Mouse (Mus musculus) liver, embryonic 13.5 days (tissue): ENCODE results near the gene Tmem230. TPM values are rescaled to one million over a fixed set of nuclear protein-coding genes. Genes with fewer than 3 reads are reported as not detected.

Experiments used
- ATAC-seq: fragments of 200-750 bp; cut with Nextera tagmentation; 2 replicates; pipeline ENCODE4 v1.8.0; 2017; ENCODE audit warnings: low read depth, mild to moderate bottlenecking, moderate number of reproducible peaks, moderate library complexity
- DNase-seq: peaks from one replicate; pipeline ENCODE4 v3.0.0; 2022
- H3K27ac ChIP-seq: fragments of 300-500 bp; sonication (generic); 2 replicates; pipeline ENCODE4 v1.5.1; 2015; ENCODE audit warnings: moderate library complexity, mild to moderate bottlenecking, inconsistent platforms
- H3K27me3 ChIP-seq: fragments of 300-500 bp; sonication (generic); 2 replicates; pipeline ENCODE4 v1.6.1; 2015; ENCODE audit warnings: mild to moderate bottlenecking, inconsistent platforms
- H3K36me3 ChIP-seq: fragments of 300-500 bp; sonication (generic); 2 replicates; pipeline ENCODE4 v1.6.1; 2015; ENCODE audit warnings: mild to moderate bottlenecking, inconsistent platforms
- H3K4me1 ChIP-seq: fragments of 300-500 bp; sonication (generic); replicated peaks from 2 replicates; pipeline ENCODE4 v1.6.1; 2015; ENCODE audit warnings: inconsistent platforms
- H3K4me2 ChIP-seq: fragments of 300-500 bp; sonication (generic); 2 replicates; pipeline ENCODE4 v1.6.1; 2015; ENCODE audit warnings: inconsistent platforms, mild to moderate bottlenecking, moderate library complexity
- H3K4me3 ChIP-seq: fragments of 300-500 bp; sonication (generic); replicated peaks from 2 replicates; pipeline ENCODE4 v1.5.1; 2015; ENCODE audit warnings: mild to moderate bottlenecking, inconsistent platforms
- H3K9ac ChIP-seq: fragments of 300-500 bp; sonication (generic); 2 replicates; pipeline ENCODE4 v1.6.1; 2015; ENCODE audit warnings: mild to moderate bottlenecking, inconsistent platforms
- H3K9me3 ChIP-seq: fragments of 300-500 bp; sonication (generic); replicated peaks from 2 replicates; pipeline ENCODE4 v1.6.1; 2016; ENCODE audit warnings: inconsistent platforms
- WGBS: fragments of 180-500 bp; shearing (Covaris S2); methylation state at CpG from one replicate; pipeline ENCODE4 v1.1.7; 2015; ENCODE audit not compliant: insufficient replicate concordance; 5-methylcytosine and 5-hydroxymethylcytosine counted together
- polyA plus RNA-seq: library from polyadenylated mRNA; unstranded; fragments of >200 nt; fragmentation: Nextera tagmentation; extraction: Ambion mirVana; gene quantifications from 2 replicates; pipeline ENCODE4 v1.2.1, GENCODE M21; 2015

The Tmem230 gene
- polyA plus RNA-seq, 1 experiment from 2014 or later, result 17.5 TPM

DNA sequence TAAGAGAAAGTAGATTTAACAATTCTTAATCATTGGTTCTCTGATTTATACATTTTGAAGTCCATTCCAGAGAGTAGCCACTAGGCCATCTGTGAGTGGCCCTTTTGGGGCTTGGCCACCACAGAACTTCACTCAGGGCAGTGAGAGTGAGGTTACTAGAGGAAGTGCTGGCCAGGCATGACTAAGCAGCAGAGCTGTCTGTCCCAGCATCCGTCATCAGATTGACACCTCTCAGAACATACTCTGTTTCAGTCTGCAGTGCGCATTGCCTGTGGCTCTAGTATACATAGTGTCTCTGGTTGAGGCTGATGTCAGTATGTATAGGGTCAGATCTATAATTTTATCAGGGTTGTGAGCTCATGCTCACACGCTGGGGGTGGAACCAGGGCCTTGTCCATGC, 21.6 kb upstream of the Tmem230 start:
- no peaks in the 10 kb centered on the region for H3K36me3 ChIP-seq
- no peak overlapping the region for H3K4me3 ChIP-seq
- H3K9me3 ChIP-seq, result no peaks in the 10 kb centered on the region
- WGBS, result 51% methylated on average over 3 of the region's 3 CpGs
- H3K4me1 ChIP-seq, result peaks cover 49% of the 10 kb centered on the region
- H3K4me2 ChIP-seq, result no peak overlapping the region
- H3K27me3 ChIP-seq, result no peaks in the 10 kb centered on the region
- ATAC-seq (peak; percentile 75), DNase-seq (peak; percentile 58)
- no peak overlapping the region for H3K9ac ChIP-seq
- no peak overlapping the region for H3K27ac ChIP-seq

DNA sequence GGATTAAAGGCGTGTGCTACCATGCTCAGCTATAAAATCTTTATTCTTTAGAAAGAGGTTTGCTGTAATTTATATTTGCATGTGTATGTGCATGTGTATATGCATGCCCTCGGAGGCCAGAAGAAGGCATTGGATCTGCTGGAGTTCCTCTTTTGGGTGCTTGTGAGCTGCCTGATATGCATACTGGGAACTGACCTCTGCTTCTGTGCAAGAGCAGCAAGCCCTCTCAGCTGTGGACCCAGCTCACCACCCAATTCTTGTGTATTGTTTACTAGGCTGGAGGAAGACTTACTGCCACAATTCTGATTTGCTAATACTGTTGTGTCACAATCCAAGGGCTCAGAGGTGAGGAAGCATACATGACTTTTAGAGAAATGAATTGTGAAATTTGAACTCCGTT, 18.5 kb upstream of the Tmem230 start:
- 56% methylated on average over 3 of the region's 3 CpGs for WGBS
- no peak for ATAC-seq
- Histone ChIP-seq H3K4me1 (peaks cover 60% of the 10 kb centered on the region), H3K4me3 (no peak overlapping the region), H3K9ac (no peak overlapping the region), H3K27ac (no peak overlapping the region), H3K4me2 (no peak overlapping the region), H3K9me3 (no peaks in the 10 kb centered on the region), H3K36me3 (no peaks in the 10 kb centered on the region), H3K27me3 (no peaks in the 10 kb centered on the region)
- DNase-seq, result no peak

DNA sequence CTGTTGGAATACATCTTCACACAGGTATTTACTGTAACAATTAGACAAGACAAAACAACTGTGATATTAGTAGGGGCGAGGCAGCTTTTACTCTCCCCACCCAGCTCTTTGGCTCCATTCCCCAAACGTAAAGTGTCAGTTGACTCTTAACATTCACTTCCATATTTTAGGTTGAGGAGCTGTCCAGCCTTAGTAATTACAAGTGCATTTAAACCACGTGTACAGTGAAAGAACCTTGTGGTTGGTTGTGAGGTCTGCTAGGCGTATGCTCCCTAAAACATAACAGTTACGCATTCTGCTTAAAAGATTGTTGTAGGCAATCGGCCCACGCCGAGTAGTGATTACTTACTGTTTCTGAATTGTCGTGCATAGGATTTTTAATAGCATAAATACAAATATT, 17.6 kb upstream of the Tmem230 start:
- no peaks in the 10 kb centered on the region for H3K27me3 ChIP-seq
- peak overlapping the region; percentile 93; the same call in 1 of the 2 replicates for H3K4me2 ChIP-seq
- H3K36me3 ChIP-seq, result no peaks in the 10 kb centered on the region
- 61% methylated on average over 9 of the region's 9 CpGs for WGBS
- DNase-seq (no peak), ATAC-seq (no peak)
- peaks cover 52% of the 10 kb centered on the region for H3K4me1 ChIP-seq
- H3K27ac ChIP-seq, result peak overlapping the region; percentile 8; the same call in 1 of the 2 replicates
- H3K9ac ChIP-seq, result no peak overlapping the region
- H3K9me3 ChIP-seq, result no peaks in the 10 kb centered on the region
- no peak overlapping the region for H3K4me3 ChIP-seq

DNA sequence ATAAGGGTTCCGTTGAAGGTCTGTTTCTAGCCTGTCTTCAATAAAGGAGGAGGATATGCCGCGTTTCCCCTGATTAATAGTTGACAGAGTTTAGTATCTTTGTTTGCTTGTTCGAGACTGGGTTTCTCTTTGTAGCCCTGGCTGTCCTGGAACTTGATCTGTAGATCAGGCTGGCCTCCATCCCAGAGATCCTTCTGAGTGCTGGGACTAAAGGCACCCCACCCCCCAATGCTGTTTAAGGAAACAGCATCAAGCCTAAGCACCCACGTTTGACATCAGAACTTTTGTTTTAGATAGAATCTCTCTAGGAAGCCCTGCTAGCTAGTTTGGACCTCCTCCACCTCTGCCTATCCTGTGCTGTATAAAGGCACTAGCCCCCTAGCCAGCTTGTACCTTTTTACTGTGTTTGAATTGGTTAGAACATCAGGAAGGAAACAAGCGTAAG, 16.7 kb upstream of the Tmem230 start:
- DNase-seq (no peak), ATAC-seq (no peak)
- H3K9me3 ChIP-seq, result no peaks in the 10 kb centered on the region
- no peaks in the 10 kb centered on the region for H3K36me3 ChIP-seq
- peak overlapping the region; percentile 85 for H3K27ac ChIP-seq
- peak overlapping the region; percentile 94 for H3K9ac ChIP-seq
- peaks cover 42% of the 10 kb centered on the region for H3K4me1 ChIP-seq
- 14% methylated on average over 6 of the region's 6 CpGs for WGBS
- peak overlapping the region; percentile 82 for H3K4me3 ChIP-seq
- peak overlapping the region; percentile 93 for H3K4me2 ChIP-seq
- H3K27me3 ChIP-seq, result no peaks in the 10 kb centered on the region

DNA sequence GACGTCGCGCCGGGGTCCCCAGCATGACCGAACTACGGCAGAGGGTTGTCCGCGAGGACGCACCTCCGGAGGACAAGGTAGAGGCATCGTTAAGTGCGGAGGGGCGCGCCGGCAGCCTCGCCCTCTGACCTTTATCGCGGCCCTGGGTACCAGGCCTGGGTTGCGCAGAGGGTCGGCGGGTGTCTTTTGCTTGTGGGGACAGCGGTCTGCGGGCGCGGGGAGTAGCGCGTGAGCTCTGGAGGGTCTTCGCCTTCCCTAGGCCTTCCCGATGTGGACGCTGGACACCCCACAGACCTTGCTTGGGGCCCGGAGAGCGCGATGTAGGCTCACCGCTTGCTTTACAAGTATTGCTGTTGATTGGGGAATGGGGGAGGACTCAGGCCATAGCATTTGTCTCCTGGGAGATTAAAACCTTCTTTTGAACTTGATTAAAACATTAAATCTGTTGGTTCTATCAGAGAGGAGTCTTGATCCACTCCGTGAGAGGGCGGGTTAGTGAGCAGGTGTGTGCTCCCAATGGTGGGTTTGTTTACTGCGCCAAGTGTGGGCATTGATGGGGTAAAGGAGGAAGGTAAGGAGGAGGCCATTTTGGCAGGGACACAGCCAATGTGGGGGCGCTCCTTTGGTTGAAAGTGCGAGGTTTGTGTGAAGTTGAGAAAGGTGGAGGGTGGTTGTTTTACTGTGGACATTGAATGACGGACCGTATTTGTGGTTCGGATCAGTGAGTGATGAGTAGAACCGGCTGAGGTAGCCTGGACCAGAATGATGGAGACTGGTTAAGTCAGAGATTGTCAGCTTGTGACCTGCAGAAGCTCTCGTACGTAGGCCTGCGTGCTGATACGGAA, 16.0 kb upstream of the Tmem230 start:
- peak overlapping the region; percentile 85 for H3K27ac ChIP-seq
- ATAC-seq (peak; percentile 69), DNase-seq (peak; percentile 31)
- H3K27me3 ChIP-seq, result no peaks in the 10 kb centered on the region
- peak overlapping the region; percentile 82 for H3K4me3 ChIP-seq
- H3K9me3 ChIP-seq, result no peaks in the 10 kb centered on the region
- peaks cover 37% of the 10 kb centered on the region for H3K4me1 ChIP-seq
- WGBS, result under 1% methylated on average over 47 of the region's 47 CpGs
- H3K4me2 ChIP-seq, result peak overlapping the region; percentile 93
- peak overlapping the region; percentile 94 for H3K9ac ChIP-seq
- no peaks in the 10 kb centered on the region for H3K36me3 ChIP-seq

DNA sequence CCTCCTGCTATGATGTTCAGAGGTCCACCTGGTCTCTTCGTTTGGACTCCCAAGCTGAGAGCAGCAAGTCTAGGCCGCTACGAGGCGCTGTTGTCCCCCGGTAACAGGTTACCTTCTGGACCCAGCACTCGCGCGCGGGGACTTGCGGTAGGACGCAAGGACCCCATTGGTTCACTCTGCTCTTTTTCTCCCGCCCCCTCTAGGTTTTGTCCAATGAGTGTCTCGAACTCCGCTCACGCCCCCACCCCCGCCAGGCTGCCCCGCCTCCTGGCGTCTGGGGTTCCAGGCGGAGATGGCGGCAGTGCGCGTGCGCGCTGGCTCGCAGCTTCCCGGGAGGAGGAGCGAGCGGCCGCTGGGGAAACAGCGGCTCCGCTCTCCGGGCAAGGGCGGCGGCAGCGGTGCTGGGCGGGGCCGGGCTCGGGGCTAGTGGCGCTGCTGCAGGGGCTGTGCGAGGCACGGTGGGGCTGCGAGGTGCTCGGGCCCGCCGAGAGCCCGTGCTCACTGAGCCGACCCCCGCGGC, 15.3 kb upstream of the Tmem230 start, which contains the start of gene Cds2:
Gene Cds2, plus strand, starts transcription at position 270 of the 520 bp plus-strand sequence.
- Histone ChIP-seq H3K36me3 (no peaks in the 10 kb centered on the region), H3K9ac (peak within 1 kb of the TSS; percentile 94), H3K27ac (peak within 1 kb of the TSS; percentile 85), H3K4me3 (peak within 1 kb of the TSS; percentile 82), H3K4me1 (peaks cover 37% of the 10 kb centered on the region), H3K27me3 (no peaks in the 10 kb centered on the region), H3K9me3 (no peaks in the 10 kb centered on the region), H3K4me2 (peak within 1 kb of the TSS; percentile 93)
- WGBS, result under 1% methylated on average over 47 of the region's 49 CpGs
- ATAC-seq, result peak; percentile 96
- DNase-seq, result peak; percentile 94

DNA sequence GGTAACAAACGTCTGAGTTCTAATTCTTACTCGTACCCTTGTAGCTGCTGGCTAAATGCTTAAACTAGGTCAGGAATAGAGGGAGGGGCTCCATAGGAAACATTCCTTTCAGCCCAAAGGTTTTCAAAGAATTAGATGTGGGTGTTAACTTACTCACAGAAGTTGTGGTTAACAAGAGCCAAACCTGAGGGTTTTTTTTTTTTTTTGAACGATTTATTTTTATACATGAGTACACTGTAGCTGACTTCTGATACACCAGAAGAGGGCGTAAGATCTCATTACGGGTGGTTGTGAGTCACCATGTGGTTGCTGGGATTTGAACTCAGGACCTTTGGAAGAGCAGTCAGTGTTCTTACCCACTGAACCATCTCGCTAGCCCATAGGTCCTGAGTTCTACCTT, 14.6 kb upstream of the Tmem230 start:
- Histone ChIP-seq H3K4me2 (peak overlapping the region; percentile 93), H3K27me3 (no peaks in the 10 kb centered on the region), H3K4me1 (peaks cover 36% of the 10 kb centered on the region), H3K4me3 (peak overlapping the region; percentile 51), H3K9ac (peak overlapping the region; percentile 49; the same call in 1 of the 2 replicates), H3K27ac (no peak overlapping the region), H3K9me3 (no peaks in the 10 kb centered on the region), H3K36me3 (no peaks in the 10 kb centered on the region)
- DNase-seq (no peak), ATAC-seq (no peak)
- 60% methylated on average over 6 of the region's 6 CpGs for WGBS

DNA sequence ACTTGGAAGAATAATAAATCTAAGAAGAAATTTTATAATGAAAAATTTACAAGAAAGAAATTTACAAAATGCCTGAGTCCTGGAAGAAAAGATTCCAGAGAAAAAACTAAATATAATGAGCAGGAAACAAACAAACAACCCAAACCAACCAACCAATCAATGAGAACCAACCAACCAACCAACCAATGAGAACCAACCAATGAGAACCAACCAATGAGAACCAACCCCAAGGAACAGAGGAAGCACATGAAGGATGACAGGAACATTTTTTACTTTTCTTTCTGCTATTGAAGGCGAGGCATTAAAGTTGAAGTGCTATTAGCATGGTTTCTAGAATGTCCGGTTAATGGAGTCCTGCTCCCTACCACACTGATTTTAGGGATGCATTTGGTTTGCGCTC, 13.0 kb upstream of the Tmem230 start:
- no peak for ATAC-seq
- no peaks in the 10 kb centered on the region for H3K9me3 ChIP-seq
- DNase-seq, result no peak
- no peak overlapping the region for H3K4me2 ChIP-seq
- H3K27me3 ChIP-seq, result no peaks in the 10 kb centered on the region
- no peak overlapping the region for H3K4me3 ChIP-seq
- no peak overlapping the region for H3K27ac ChIP-seq
- no peak overlapping the region for H3K9ac ChIP-seq
- WGBS, result 86% methylated on average over 3 of the region's 3 CpGs
- no peaks in the 10 kb centered on the region for H3K36me3 ChIP-seq
- peaks cover 28% of the 10 kb centered on the region for H3K4me1 ChIP-seq

DNA sequence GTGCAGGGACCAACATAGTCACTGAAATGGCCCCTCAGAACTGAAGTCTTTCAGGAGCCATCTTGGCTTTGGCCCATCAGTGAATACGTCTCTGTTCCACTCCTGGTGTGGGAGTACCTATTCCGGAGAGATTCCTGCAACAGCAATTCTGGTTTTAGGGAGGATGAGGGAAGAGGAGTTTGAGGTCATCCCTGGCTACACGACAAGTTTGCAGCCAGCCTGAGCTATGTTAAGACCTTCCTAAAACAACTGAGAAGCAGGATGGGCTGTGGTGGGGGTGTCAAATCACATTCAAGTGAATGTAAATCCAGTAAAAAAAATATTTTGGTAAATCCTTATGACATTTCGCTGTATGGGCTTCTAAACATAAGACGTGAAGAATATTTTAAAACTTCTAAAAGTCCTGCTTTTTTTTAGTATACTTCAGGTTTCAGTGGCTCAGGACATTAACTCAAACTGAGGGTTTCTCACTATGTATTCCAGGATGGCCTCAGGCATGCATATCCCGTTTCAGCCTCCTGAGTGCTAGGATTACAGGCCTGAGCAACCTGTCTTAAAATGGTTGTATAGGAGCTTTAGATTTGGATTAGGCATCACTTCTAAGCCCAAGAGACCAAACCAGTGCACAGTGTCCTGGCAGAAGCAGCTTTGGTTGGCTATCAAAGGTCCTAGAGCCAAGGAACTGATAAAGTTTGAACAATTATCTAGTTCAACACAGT, 9.9 kb upstream of the Tmem230 start:
- Histone ChIP-seq H3K36me3 (no peaks in the 10 kb centered on the region), H3K9ac (no peak overlapping the region), H3K27me3 (no peaks in the 10 kb centered on the region), H3K4me1 (peaks cover 18% of the 10 kb centered on the region), H3K27ac (no peak overlapping the region), H3K9me3 (no peaks in the 10 kb centered on the region), H3K4me3 (no peak overlapping the region), H3K4me2 (no peak overlapping the region)
- DNase-seq (no peak), ATAC-seq (no peak)
- WGBS, result 83% methylated on average over 6 of the region's 6 CpGs

DNA sequence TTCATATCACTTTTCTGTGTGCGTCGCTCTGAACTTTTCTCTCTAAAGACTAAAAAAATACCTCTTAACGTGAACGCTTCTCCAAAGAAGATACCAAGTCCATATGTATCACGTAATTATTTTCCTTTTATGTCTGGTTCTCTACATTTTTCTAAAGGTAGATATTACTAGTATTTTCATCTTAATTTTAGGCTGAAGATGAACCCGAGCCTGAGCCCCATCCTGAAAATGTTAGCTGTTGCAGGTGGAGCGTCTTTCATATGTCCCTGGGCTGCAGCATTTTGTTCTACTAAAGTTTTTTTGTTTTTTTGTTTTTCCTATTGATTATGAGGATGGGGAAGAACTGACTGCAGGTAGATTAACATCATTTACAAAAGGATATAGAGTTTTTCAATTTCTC, 6.0 kb upstream of the Tmem230 start:
- Histone ChIP-seq H3K4me2 (peak overlapping the region; percentile 83), H3K36me3 (peaks cover 30% of the 10 kb centered on the region), H3K9ac (peak overlapping the region; percentile 77), H3K4me1 (peaks cover 38% of the 10 kb centered on the region), H3K4me3 (peak overlapping the region; percentile 85), H3K27me3 (no peaks in the 10 kb centered on the region), H3K27ac (peak overlapping the region; percentile 84), H3K9me3 (no peaks in the 10 kb centered on the region)
- ATAC-seq (no peak), DNase-seq (no peak)
- under 1% methylated on average over 7 of the region's 7 CpGs for WGBS
